8 mouse cellular contexts compared by ENCODE assay signal in the genomic region with DNA sequence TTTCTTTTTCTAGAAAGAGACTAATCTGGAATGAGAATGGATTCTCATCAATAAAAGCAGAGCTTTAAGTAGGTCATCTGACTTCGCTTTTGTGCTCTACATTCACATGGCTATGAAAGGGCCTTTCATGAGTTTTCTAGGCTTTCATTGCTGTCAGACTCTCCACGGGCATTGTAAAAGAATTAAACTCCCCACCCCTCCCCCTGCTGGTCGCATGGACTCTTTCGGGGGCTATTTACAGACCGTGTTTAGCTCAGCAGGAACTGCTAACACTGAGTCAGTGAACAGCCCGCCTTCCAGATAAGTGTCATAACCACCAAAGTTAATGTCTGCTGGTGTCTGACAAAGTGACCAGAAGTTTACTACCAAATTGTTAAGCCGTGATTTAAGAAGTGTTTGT. TPM values are rescaled to one million over a fixed set of nuclear protein-coding genes. Genes with fewer than 3 reads are reported as not detected.
DNase-seq lines count a peak whose midpoint lies in the region; ATAC-seq lines count a peak whose summit lies in the region.

No protein-coding gene starts in this region.

- no peak overlapping the region; the same call in 1 of the 2 replicates for H3K4me3 ChIP-seq in forebrain, embryonic 10.5 days
- no peak overlapping the region for H3K4me3 ChIP-seq in heart, embryonic 12.5 days
- H3K4me3 ChIP-seq in kidney, embryonic 16.5 days (ENCODE audit: low read length), result no peak overlapping the region

- peaks cover 48% of the 10 kb centered on the region for H3K4me1 ChIP-seq in forebrain, embryonic 10.5 days
- peaks cover 24% of the 10 kb centered on the region for H3K4me1 ChIP-seq in heart, embryonic 12.5 days (replicated peaks)
- peaks cover 6% of the 10 kb centered on the region; the same call in 1 of the 2 replicates for H3K4me1 ChIP-seq in kidney, embryonic 16.5 days (ENCODE audit: insufficient read depth, low read length)

- H3K36me3 ChIP-seq in forebrain, embryonic 10.5 days (replicated peaks), result peaks cover 19% of the 10 kb centered on the region
- peaks cover 3% of the 10 kb centered on the region; the same call in 1 of the 2 replicates for H3K36me3 ChIP-seq in heart, embryonic 12.5 days
- no peaks in the 10 kb centered on the region for H3K36me3 ChIP-seq in kidney, embryonic 16.5 days (ENCODE audit: insufficient read depth, low read length)

- DNase-seq in thymus, postnatal 0 days (ENCODE audit: low spot score), result peak; percentile 11
- DNase-seq in thymus, postnatal 25 days, result no peak
- peak; percentile 79 for DNase-seq in forebrain, embryonic 10.5 days (ENCODE audit: extremely low spot score, low spot score)
- peak; percentile 57 for DNase-seq in layer of hippocampus, adult 9-10 months (ENCODE audit: low spot score)
- peak; percentile 65 for DNase-seq in right cerebral cortex, postnatal 4 days

- H3K9ac ChIP-seq in heart, embryonic 12.5 days, result no peak overlapping the region
- H3K9ac ChIP-seq in kidney, embryonic 16.5 days (replicated peaks; ENCODE audit: low read length), result no peak overlapping the region

- no peak for ATAC-seq in heart, embryonic 12.5 days (ENCODE audit: insufficient number of reproducible peaks, low FRiP score)
- peak; percentile 44 for ATAC-seq in megakaryocyte progenitor cell, adult 5-6 weeks (replicated peaks; ENCODE audit: poor library complexity)
- ATAC-seq in kidney, embryonic 16.5 days (ENCODE audit: low FRiP score, low TSS enrichment), result no peak

- no peaks in the 10 kb centered on the region for H3K27me3 ChIP-seq in forebrain, embryonic 10.5 days (ENCODE audit: poor library complexity, severe bottlenecking)
- no peaks in the 10 kb centered on the region for H3K27me3 ChIP-seq in heart, embryonic 12.5 days (replicated peaks)
- no peaks in the 10 kb centered on the region for H3K27me3 ChIP-seq in kidney, embryonic 16.5 days (ENCODE audit: insufficient read depth, low read length)

- H3K9me3 ChIP-seq in forebrain, embryonic 10.5 days, result peaks cover 12% of the 10 kb centered on the region
- H3K9me3 ChIP-seq in heart, embryonic 12.5 days (replicated peaks), result no peaks in the 10 kb centered on the region
- H3K9me3 ChIP-seq in kidney, embryonic 16.5 days (ENCODE audit: low read length), result no peaks in the 10 kb centered on the region

- H3K27ac ChIP-seq in forebrain, embryonic 10.5 days, result peak overlapping the region; percentile 81
- peak overlapping the region; percentile 38; the same call in 1 of the 2 replicates for H3K27ac ChIP-seq in heart, embryonic 12.5 days (ENCODE audit: poor library complexity, severe bottlenecking)
- no peak overlapping the region for H3K27ac ChIP-seq in kidney, embryonic 16.5 days (ENCODE audit: low read length)

- WGBS in forebrain, embryonic 10.5 days, result 15% methylated on average over 7 of the region's 7 CpGs
- WGBS in heart, embryonic 12.5 days, result 28% methylated on average over 7 of the region's 7 CpGs
- 26% methylated on average over 7 of the region's 7 CpGs for WGBS in kidney, embryonic 16.5 days

- H3K4me2 ChIP-seq in heart, embryonic 12.5 days, result no peak overlapping the region
- H3K4me2 ChIP-seq in kidney, embryonic 16.5 days (replicated peaks; ENCODE audit: low read depth, low read length), result no peak overlapping the region

RNA-seq across cellular contexts. Expression of gene Ptpra, which starts 41.5 kb away (rescaled TPM):
- polyA plus RNA-seq in thymus, postnatal 0 days (2015; fragmentation: Nextera tagmentation; extraction: Ambion mirVana), result 73.8 and 85.4 TPM in 2 replicates
- 89.1 and 90.6 TPM in 2 replicates for polyA plus RNA-seq in forebrain, embryonic 10.5 days (2016; fragmentation: Nextera tagmentation; extraction: Ambion mirVana)
- 86.1 and 86.3 TPM in 2 replicates for polyA plus RNA-seq in heart, embryonic 12.5 days (2016; fragmentation: Nextera tagmentation; extraction: Ambion mirVana)
- 47.2 and 67.1 TPM in 2 replicates for total RNA-seq in megakaryocyte progenitor cell, adult 5-6 weeks (2015)
- total RNA-seq in megakaryocyte progenitor cell, adult 5-6 weeks (2017), result 123 and 143 TPM in 2 replicates
- polyA plus RNA-seq in kidney, embryonic 16.5 days (2015; fragmentation: Nextera tagmentation; extraction: Ambion mirVana), result 91.6 and 92.0 TPM in 2 replicates
